Mouse (Mus musculus): ENCODE measurements around the gene Fuz. TPM values are rescaled to one million over a fixed set of nuclear protein-coding genes. Genes with fewer than 3 reads are reported as not detected.

The Fuz gene
- polyA plus RNA-seq, 1 experiment from 2014 or later: 28.4 TPM

DNA sequence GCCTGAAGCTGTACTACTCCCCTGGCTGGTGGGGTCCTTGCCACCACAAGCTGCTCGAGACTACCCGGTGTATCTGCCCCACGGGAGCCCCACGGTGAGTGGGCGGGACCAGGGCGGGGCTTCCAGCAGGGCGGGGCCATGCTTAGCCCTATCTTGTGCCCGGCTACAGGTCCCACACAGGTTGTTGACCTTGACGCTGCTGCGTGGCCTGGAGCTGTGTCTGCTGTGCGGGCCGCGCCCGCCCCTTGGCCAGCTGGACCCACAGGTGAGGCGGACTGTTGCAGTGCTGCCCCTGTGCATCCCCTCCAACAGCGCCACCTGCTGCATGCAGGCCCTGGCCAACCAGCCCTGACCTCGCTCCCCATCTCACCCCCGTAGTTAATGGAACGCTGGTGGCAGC, 2.7 kb downstream of the Fuz start:
- peak overlapping the region; percentile 35 for H3K4me3 ChIP-seq
- H3K9me3 ChIP-seq: no peaks in the 10 kb centered on the region
- peaks cover 50% of the 10 kb centered on the region for H3K36me3 ChIP-seq
- peak; percentile 15 for DNase-seq (ENCODE audit: low spot score)
- peak overlapping the region; percentile 68 for H3K27ac ChIP-seq
- no peaks in the 10 kb centered on the region for H3K27me3 ChIP-seq (ENCODE audit: insufficient read depth, poor library complexity, severe bottlenecking)
- peaks cover 75% of the 10 kb centered on the region for H3K4me1 ChIP-seq (replicated peaks)
- 33% methylated on average over 19 of the region's 19 CpGs for WGBS

DNA sequence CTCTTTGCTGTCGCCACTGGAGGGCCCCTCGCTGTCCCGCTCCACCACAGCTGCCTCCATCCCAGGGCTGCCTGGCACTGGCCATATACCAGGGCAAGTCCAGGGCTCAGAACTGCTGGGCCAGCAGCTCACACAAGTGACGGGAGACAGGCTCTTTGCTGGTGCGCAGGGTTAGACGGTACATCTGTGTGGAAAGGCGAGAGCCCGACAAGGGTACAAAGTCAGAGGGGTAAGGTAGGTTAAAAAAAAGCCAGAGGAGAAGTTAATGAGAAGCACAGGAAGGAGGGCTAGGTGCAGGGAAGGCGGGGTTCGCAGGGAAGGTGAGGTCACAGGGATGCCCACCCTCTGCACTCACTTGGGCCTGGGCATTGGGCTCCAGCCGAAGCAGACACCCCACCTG, 4.8 kb downstream of the Fuz start:
- no peak overlapping the region for H3K4me3 ChIP-seq
- WGBS: 83% methylated on average over 11 of the region's 11 CpGs
- H3K9me3 ChIP-seq: no peaks in the 10 kb centered on the region
- DNase-seq (ENCODE audit: low spot score): no peak
- peaks cover 57% of the 10 kb centered on the region for H3K4me1 ChIP-seq (replicated peaks)
- peak overlapping the region; percentile 50; the same call in 1 of the 2 replicates for H3K27ac ChIP-seq
- H3K36me3 ChIP-seq: peaks cover 71% of the 10 kb centered on the region
- H3K27me3 ChIP-seq (ENCODE audit: insufficient read depth, poor library complexity, severe bottlenecking): no peaks in the 10 kb centered on the region

DNA sequence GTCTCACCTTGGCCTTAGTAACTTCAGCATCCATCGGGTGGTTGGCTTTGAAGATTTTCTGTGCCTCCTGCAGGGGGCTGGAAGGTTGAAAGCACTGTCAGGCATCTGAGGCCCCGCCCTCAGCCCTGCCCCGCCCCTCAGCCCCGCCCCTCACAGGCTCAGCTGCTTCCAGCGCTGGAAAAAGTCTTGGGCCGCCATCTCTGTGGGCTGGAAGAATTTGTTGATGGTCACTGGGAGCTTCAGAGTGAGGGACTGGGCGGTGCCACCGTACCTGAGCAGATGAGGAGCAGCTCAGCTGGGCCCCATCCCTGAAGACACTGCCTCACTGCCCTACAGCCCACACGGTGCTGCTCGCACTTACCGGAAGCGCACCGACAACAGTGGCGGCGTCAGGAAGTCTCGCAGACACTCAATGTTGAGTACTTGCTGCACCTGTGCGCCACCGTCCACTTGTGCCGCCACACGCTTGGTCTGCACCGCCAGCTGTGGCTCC, 5.4 kb downstream of the Fuz start:
- Histone ChIP-seq H3K9me3 (no peaks in the 10 kb centered on the region), H3K4me3 (peak overlapping the region; percentile 40), H3K36me3 (peaks cover 77% of the 10 kb centered on the region), H3K4me1 (replicated peaks) (peaks cover 54% of the 10 kb centered on the region), H3K27ac (peak overlapping the region; percentile 50), H3K27me3 (ENCODE audit: insufficient read depth, poor library complexity, severe bottlenecking) (no peaks in the 10 kb centered on the region)
- 20% methylated on average over 21 of the region's 21 CpGs for WGBS
- DNase-seq (ENCODE audit: low spot score): peak; percentile 76

DNA sequence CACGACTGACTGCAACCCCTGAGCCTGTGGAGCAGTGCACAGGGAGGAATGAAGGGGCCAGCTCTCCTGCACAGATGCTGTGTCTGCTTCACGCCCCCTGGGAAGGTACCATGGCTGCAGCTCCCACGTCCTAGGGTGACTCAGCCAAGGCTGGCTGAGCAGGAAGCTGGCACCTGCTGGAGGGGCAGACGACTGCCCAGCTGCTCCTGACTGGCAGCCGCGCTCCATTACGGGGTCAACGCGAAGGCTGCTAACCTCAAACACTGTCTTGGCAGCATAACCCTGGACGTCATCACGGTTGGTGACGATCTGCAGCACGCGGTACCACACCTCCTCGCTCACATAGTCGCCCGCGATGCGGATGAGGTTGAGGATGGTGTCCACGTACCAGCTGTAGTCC, 9.6 kb downstream of the Fuz start:
- DNase-seq (ENCODE audit: low spot score): no peak
- no peaks in the 10 kb centered on the region for H3K9me3 ChIP-seq
- H3K27ac ChIP-seq: no peak overlapping the region
- WGBS: 94% methylated on average over 20 of the region's 20 CpGs
- no peak overlapping the region for H3K4me3 ChIP-seq
- peaks cover 98% of the 10 kb centered on the region for H3K36me3 ChIP-seq
- peaks cover 18% of the 10 kb centered on the region for H3K4me1 ChIP-seq (replicated peaks)
- no peaks in the 10 kb centered on the region for H3K27me3 ChIP-seq (ENCODE audit: insufficient read depth, poor library complexity, severe bottlenecking)

DNA sequence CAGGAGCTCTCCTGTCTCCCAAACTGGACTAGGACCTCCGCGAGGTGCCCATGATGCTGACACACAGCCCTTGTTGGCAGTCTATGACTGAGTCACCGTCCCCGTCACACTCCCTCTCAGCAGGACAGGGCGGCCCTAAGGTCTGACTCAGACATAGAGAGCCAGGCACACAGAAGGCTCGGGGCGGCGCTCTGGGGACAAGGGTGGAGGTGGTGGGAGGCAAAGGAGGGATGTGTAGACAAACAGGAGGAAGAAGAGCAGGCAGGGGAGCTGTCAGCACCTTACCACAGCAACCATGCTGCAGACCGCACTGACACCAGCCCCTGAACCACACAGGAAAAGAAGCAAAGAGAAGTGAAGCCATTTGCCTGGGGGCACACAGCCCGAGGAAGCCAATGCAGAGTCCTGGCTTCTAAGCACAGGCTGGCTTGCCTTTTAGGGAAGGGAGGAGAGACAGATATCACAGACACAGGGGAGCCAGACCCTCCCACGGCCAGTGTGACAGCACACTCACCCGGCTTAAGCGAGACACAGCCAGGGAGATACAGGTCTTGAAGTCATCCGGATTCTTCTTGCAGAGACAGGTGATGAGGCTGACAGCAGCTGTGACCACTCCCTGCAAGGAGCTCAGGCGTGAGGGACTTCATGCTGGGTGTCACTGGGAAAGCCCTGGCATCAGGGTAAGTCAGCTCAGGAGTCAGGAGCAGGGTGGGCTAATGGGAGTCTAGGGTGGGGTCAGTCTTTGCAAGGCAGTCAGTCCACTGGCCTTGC, 13.0 kb downstream of the Fuz start:
- no peak overlapping the region for H3K27ac ChIP-seq
- no peaks in the 10 kb centered on the region for H3K27me3 ChIP-seq (ENCODE audit: insufficient read depth, poor library complexity, severe bottlenecking)
- WGBS: 89% methylated on average over 15 of the region's 15 CpGs
- no peak overlapping the region for H3K4me3 ChIP-seq
- H3K9me3 ChIP-seq: no peaks in the 10 kb centered on the region
- DNase-seq (ENCODE audit: low spot score): no peak
- no peaks in the 10 kb centered on the region for H3K4me1 ChIP-seq (replicated peaks)
- H3K36me3 ChIP-seq: peaks cover 100% of the 10 kb centered on the region

DNA sequence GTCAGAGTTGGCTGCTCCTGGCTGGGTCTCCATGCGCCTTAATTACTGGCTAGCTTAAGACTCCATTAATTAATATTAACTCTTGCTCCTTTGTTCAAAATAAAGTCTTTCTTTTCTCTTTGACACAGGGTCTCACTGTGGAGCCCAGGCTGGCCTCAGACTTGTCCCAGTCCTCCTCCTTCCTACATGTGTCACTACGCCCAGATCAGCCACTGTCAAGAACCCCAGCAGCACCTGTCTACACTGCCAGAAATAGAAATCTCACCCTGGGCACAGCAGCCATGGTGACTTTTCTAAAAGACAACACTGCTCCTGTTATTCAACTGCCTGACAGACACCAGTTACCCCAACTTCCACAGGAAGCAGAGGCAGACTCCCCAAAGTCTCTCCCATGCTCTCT, 18.5 kb downstream of the Fuz start:
- H3K4me3 ChIP-seq: no peak overlapping the region
- no peaks in the 10 kb centered on the region for H3K4me1 ChIP-seq (replicated peaks)
- no peaks in the 10 kb centered on the region for H3K27me3 ChIP-seq (ENCODE audit: insufficient read depth, poor library complexity, severe bottlenecking)
- no peak for DNase-seq (ENCODE audit: low spot score)
- no peaks in the 10 kb centered on the region for H3K9me3 ChIP-seq
- H3K27ac ChIP-seq: no peak overlapping the region
- 89% methylated on average over 2 of the region's 2 CpGs for WGBS
- H3K36me3 ChIP-seq: peaks cover 88% of the 10 kb centered on the region

DNA sequence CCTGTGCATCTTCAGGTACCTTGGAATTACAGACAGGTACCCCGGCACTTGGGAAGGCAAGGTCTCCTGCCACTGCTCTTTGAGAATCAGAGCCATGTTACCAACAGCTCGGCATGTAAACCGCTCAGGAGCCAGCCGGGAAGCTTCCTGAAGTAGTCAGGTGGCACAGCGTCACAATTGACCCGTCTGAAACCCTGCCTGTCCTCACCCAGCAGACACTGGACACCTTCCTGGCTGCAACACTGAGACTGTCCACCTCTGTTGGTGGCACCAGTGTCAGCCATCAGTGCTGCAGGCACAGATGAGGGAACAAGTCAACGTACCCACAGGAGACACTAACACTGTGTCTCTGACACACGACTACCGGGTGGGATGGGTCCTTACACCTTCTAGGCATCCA, 19.4 kb downstream of the Fuz start:
- Histone ChIP-seq H3K27ac (no peak overlapping the region), H3K4me1 (replicated peaks) (no peaks in the 10 kb centered on the region), H3K27me3 (ENCODE audit: insufficient read depth, poor library complexity, severe bottlenecking) (no peaks in the 10 kb centered on the region), H3K4me3 (no peak overlapping the region), H3K36me3 (peaks cover 88% of the 10 kb centered on the region), H3K9me3 (no peaks in the 10 kb centered on the region)
- no peak for DNase-seq (ENCODE audit: low spot score)
- WGBS: 94% methylated on average over 9 of the region's 9 CpGs

DNA sequence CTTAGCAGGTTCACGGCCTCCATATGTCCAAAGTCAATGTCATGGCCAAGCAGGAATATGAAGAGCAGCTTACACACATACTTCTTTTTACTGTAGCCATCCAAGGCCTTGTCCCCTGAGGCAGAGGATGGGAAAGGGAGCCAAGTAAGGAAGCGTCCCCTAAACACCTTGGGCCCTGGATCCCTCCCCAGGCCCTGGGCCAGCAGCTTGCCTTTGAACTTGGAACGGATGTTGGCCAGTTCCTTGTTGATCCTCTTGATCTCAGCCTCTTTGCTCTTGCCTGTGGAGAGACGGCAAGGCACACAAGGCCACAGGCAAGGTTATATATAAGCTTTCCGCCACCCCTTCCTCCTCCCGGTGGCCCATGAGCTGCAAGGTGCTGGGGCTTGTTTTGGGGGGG, 20.3 kb downstream of the Fuz start:
- H3K27me3 ChIP-seq (ENCODE audit: insufficient read depth, poor library complexity, severe bottlenecking): no peaks in the 10 kb centered on the region
- peaks cover 88% of the 10 kb centered on the region for H3K36me3 ChIP-seq
- no peak for DNase-seq (ENCODE audit: low spot score)
- H3K4me1 ChIP-seq (replicated peaks): no peaks in the 10 kb centered on the region
- H3K9me3 ChIP-seq: no peaks in the 10 kb centered on the region
- WGBS: 92% methylated on average over 6 of the region's 6 CpGs
- H3K27ac ChIP-seq: no peak overlapping the region
- no peak overlapping the region for H3K4me3 ChIP-seq

DNA sequence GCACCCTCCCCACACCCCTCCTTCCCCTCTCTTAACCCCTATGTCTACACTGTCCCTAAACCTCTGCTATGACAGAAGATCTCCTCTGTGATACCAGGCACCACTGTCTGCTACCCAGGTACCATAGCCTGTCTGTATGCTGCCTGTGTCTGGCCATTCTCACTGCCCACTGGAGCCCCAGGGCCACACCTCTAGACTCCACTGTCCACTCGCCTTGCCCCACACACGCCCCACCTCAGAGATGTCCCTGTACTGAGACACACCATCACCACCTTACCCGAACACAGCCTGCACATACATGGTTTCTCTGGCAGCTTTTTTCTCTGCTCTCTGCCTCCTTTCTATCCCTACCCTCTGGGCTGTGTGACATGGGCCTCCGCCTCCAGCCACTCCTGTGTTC, 21.0 kb downstream of the Fuz start:
- DNase-seq (ENCODE audit: low spot score): no peak
- 92% methylated on average over 4 of the region's 4 CpGs for WGBS

DNA sequence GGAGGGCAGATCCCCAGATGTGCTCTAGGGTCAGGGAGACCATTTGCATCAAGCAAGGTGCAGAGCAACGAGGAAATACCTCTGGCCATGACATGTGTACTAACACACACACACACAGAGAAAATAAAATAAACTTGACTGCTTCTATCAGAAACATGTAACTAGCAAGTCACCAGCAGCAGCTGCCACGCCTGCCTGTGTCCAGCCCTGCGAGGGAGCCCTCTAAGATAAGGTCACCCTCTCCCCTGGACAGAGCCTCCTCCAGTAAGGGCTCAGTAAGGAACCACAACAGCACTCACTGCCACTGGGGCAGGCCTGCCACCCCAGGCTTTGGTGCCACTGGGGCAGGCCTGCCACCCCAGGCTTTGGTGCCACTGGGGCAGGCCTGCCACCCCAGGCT, 22.3 kb downstream of the Fuz start:
- no peak overlapping the region for H3K4me3 ChIP-seq
- DNase-seq (ENCODE audit: low spot score): no peak
- no peaks in the 10 kb centered on the region for H3K9me3 ChIP-seq
- WGBS: 86% methylated on average over 3 of the region's 3 CpGs
- H3K27me3 ChIP-seq (ENCODE audit: insufficient read depth, poor library complexity, severe bottlenecking): no peaks in the 10 kb centered on the region
- peaks cover 87% of the 10 kb centered on the region for H3K36me3 ChIP-seq
- H3K27ac ChIP-seq: no peak overlapping the region
- H3K4me1 ChIP-seq (replicated peaks): no peaks in the 10 kb centered on the region

More for the DNA sequence above, 21.0 kb downstream of the Fuz start:
- no peak overlapping the region for H3K4me3 ChIP-seq
- H3K27me3 ChIP-seq (ENCODE audit: insufficient read depth, poor library complexity, severe bottlenecking): no peaks in the 10 kb centered on the region
- no peak overlapping the region for H3K27ac ChIP-seq
- peaks cover 87% of the 10 kb centered on the region for H3K36me3 ChIP-seq
- no peaks in the 10 kb centered on the region for H3K4me1 ChIP-seq (replicated peaks)
- H3K9me3 ChIP-seq: no peaks in the 10 kb centered on the region

DNA sequence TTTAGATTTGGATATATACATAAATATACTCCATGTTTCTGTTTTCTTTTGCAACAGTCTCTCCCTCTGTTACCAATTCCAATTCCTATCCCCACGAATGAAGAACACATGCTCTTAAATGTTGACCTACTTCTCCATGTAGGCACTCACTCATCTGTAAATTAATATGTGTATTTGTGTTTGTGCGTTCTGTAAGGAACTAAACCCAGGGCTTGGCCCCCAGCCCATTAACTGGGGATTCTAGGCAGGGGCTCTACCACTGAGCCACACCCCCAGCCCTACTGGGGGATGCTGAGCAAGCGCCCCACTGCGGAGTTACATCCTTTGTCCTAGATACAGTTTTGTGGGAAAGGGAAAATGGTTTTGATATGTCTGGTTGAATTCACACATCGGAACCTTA, 23.2 kb downstream of the Fuz start:
- Histone ChIP-seq H3K27ac (no peak overlapping the region), H3K4me3 (no peak overlapping the region), H3K9me3 (no peaks in the 10 kb centered on the region), H3K4me1 (replicated peaks) (no peaks in the 10 kb centered on the region), H3K27me3 (ENCODE audit: insufficient read depth, poor library complexity, severe bottlenecking) (no peaks in the 10 kb centered on the region), H3K36me3 (peaks cover 87% of the 10 kb centered on the region)
- 94% methylated on average over 5 of the region's 5 CpGs for WGBS
- no peak for DNase-seq (ENCODE audit: low spot score)

DNA sequence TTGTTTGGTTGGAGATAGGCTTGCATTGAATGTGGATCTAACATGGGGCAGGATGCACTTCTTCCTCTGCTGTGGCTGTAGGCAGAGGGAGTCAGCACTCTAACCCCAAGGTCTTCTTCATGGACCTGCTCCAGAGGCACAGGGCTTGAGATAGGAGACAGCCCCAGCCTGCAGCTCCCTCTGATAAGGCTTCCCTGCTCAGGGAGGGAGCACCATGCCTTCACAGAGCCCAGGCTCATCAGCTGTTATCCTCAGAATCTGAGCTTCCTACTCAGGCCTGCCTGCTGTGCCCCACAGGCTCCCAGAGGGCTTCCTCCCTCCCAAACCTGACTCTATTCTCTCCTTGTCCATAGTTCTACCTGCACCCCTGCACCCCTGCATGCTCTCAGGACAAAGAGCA, 26.7 kb downstream of the Fuz start:
- Histone ChIP-seq H3K4me1 (replicated peaks) (peaks cover 7% of the 10 kb centered on the region), H3K9me3 (no peaks in the 10 kb centered on the region), H3K36me3 (peaks cover 83% of the 10 kb centered on the region), H3K4me3 (no peak overlapping the region), H3K27ac (no peak overlapping the region), H3K27me3 (ENCODE audit: insufficient read depth, poor library complexity, severe bottlenecking) (no peaks in the 10 kb centered on the region)
- DNase-seq (ENCODE audit: low spot score): no peak

DNA sequence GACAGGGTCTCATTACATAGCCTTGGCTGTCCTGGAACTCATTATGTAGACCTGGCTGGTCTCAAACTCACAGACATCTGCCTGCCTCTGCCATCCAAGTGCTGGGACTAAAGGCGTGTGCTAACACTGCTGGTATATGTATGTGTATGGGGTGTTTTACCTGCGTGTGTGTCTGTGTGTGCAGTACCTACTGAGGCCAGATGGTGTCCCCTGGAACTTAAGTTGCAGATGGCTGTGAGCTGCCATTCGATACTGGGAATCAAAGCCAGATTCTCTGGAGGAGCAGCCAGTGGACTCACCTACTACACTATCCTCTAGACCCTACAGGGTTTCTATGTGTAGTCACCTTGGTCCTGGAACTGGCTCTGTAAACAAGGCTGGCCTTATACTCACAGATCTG, 29.6 kb downstream of the Fuz start:
- Histone ChIP-seq H3K4me3 (no peak overlapping the region), H3K27ac (no peak overlapping the region), H3K36me3 (peaks cover 64% of the 10 kb centered on the region), H3K9me3 (no peaks in the 10 kb centered on the region), H3K4me1 (replicated peaks) (peaks cover 26% of the 10 kb centered on the region), H3K27me3 (ENCODE audit: insufficient read depth, poor library complexity, severe bottlenecking) (no peaks in the 10 kb centered on the region)
- WGBS: 79% methylated on average over 3 of the region's 3 CpGs
- peak; percentile 32 for DNase-seq (ENCODE audit: low spot score)

DNA sequence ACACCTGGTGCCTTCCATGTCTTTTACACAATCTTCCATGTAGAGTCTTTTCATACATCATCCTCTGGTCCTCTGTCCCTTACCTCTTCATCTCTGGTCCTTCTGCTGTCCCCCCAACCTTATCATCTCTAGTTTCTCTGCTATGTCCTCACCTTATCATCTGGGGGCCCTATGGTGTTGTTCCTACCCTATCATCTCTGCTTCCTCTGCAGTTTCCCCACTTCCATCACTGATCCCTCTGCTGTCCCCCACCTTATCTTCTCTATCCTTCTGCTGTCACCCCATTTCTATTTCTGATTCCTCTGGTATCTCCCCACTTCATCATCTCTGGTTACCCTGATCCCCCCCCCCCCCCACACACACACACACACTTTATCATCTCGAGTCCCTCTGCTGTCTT, 32.7 kb downstream of the Fuz start:
- peaks cover 34% of the 10 kb centered on the region for H3K36me3 ChIP-seq
- peaks cover 29% of the 10 kb centered on the region for H3K4me1 ChIP-seq (replicated peaks)
- WGBS: 3% methylated on average over 1 of the region's 1 CpGs
- no peaks in the 10 kb centered on the region for H3K27me3 ChIP-seq (ENCODE audit: insufficient read depth, poor library complexity, severe bottlenecking)
- peak overlapping the region; percentile 94 for H3K4me3 ChIP-seq
- DNase-seq (ENCODE audit: low spot score): no peak
- H3K27ac ChIP-seq: peak overlapping the region; percentile 91
- H3K9me3 ChIP-seq: no peaks in the 10 kb centered on the region

Measured in hindbrain, embryonic 10.5 days (tissue).